Mouse (Mus musculus) mammary gland, adult 2 months (tissue): ENCODE data around the gene Gbp10. TPM values are rescaled to one million over a fixed set of nuclear protein-coding genes. Genes with fewer than 3 reads are reported as not detected.

Experiments used
- polyA plus RNA-seq: library from polyadenylated mRNA; depleted of rRNA; stranded (reverse); fragments of >200 nt; gene quantifications from 2 replicates; pipeline ENCODE4 v1.2.3, GENCODE M21; 2012; ENCODE audit warnings: low replicate concordance; rRNA removed

Gbp10 gene
- 2.4 and 3.3 TPM in 2 replicates for polyA plus RNA-seq

GRCm38 (mm10) chr5:105239483-105240047, at the start of gene Gbp10:
TSS of gene Gbp10 (minus strand) at chr5:105239533.

Other genes with a start within 250 kb of the Gbp10 start
- gene Gbp9, start 100.0 kb downstream of the Gbp10 start, polyA plus RNA-seq, result 10.4 and 14.8 TPM in 2 replicates
- 5.4 and 7.0 TPM in 2 replicates for gene Gbp8, start 100.0 kb downstream of the Gbp10 start, polyA plus RNA-seq
- 24.1 and 27.4 TPM in 2 replicates for gene Gbp4, start 99.9 kb downstream of the Gbp10 start, polyA plus RNA-seq
- 2.0 and 6.3 TPM in 2 replicates for gene Gm43302, start 54.2 kb upstream of the Gbp10 start, polyA plus RNA-seq
- gene Gbp6, start 54.2 kb upstream of the Gbp10 start, polyA plus RNA-seq, result 7.0 and 8.9 TPM in 2 replicates
- 6.9 and 8.6 TPM in 2 replicates for gene Lrrc8b, start 176.2 kb upstream of the Gbp10 start, polyA plus RNA-seq